Mouse (Mus musculus) megakaryocyte, embryonic 14.5 days (primary cell): ENCODE data around the gene Fam129b. TPM values are rescaled to one million over a fixed set of nuclear protein-coding genes. Genes with fewer than 3 reads are reported as not detected.

ENCODE experiments used
- H3K27me3 ChIP-seq: replicated peaks from 2 replicates; pipeline ENCODE3; 2012; ENCODE audit warnings: inconsistent platforms
- H3K36me3 ChIP-seq: replicated peaks from 2 replicates; pipeline ENCODE3; 2012; ENCODE audit warnings: low read length, inconsistent platforms, mixed read lengths
- H3K4me1 ChIP-seq: 2 replicates; pipeline ENCODE4 v1.6.1; 2012; ENCODE audit warnings: inconsistent platforms
- H3K4me3 ChIP-seq: replicated peaks from 2 replicates; pipeline ENCODE3; 2012; ENCODE audit warnings: moderate library complexity, mild to moderate bottlenecking, inconsistent platforms
- H3K9me3 ChIP-seq: 2 replicates; pipeline ENCODE4 v1.6.1; 2012; ENCODE audit warnings: inconsistent platforms
- FLI1 ChIP-seq: IDR thresholded peaks from 2 replicates; pipeline ENCODE4 v1.6.1; 2012; ENCODE audit warnings: low read length, inconsistent platforms, mixed read lengths
- GATA1 ChIP-seq: IDR thresholded peaks from 3 replicates; pipeline ENCODE4 v1.6.1; 2012; ENCODE audit warnings: mixed read lengths, low read length, inconsistent platforms, borderline replicate concordance
- polyA plus RNA-seq: library from polyadenylated mRNA; stranded (reverse); fragments of >175 nt; gene quantifications from 2 replicates; pipeline ENCODE4 v1.2.3, GENCODE M21; 2012; ENCODE audit warnings: low replicate concordance; ENCODE audit not compliant: insufficient read depth

Fam129b gene
- polyA plus RNA-seq, 1 experiment = 19.5 TPM

DNA sequence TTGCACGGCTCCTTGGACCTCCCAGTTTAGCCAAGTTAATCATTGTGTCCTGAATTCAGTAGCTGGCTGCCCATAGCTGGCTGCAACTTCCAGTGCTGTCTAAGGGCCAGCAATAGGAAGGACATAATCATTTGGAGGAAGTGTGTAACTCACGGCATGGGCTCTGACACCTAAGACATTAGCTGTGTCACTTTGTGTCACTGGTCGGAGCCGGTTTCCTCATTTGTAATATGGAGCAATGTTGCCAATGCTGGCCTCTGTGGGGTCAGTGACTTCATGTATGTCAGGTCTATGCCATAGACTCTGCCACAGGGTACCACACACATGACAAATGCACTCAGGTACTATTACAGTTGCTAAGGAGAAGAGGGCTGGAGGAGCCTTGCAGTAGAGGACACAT lies 84.4 kb downstream of the Fam129b start:
- Histone ChIP-seq H3K9me3 (no peaks in the 10 kb centered on the region), H3K4me1 (peaks cover 53% of the 10 kb centered on the region), H3K27me3 (no peaks in the 10 kb centered on the region), H3K4me3 (peak overlapping the region; percentile 99), H3K36me3 (peaks cover 67% of the 10 kb centered on the region)
- TF ChIP-seq FLI1 (no peak), GATA1 (no peak)

DNA sequence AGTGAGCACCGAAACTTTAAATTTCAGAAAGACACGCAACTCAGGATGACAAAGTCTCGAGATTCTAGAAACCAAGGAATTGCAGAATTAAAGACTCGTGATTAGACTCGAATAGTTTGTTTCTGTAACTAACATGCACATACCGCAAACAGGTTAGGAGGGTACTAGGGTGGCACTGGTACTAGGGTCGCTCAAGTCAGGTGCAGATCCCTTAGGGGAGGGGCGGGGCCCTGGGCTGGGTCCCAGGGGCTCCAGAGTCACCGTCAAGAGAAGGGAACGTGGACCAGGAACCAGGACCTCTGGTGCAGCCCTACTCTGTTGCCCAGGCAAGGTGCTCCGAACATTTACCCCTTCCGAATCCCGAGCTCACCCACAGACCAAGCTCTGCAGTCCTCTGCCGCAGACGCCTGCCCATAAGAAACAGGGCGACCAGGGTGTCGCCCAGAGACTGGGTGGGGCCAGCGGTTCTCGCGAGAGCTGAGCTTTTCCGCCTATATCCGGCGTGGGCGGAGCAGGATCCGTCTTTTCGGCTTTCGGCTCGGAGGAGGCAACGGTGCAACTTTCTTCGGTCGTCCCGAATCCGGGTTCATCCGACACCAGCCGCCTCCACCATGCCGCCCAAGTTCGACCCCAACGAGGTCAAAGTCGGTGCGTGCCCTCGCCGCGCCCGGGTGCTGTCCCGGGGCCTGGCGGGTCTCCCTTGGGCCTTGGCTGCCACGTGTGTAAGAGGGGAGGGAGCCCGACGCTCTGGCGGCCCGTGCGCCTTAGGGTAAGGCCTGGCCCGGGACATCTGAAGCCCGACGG lies 85.5 kb downstream of the Fam129b start, which contains the start of the genes Rpl12 and Lrsam1:
Rpl12 (plus strand) TSS at position 368 of the 804 bp plus-strand sequence.
Lrsam1 (minus strand) TSS at position 423 of the 804 bp plus-strand sequence.
- Histone ChIP-seq H3K27me3 (no peaks in the 10 kb centered on the region), H3K9me3 (no peaks in the 10 kb centered on the region), H3K4me3 (peak within 1 kb of the TSS; percentile 99), H3K4me1 (peaks cover 63% of the 10 kb centered on the region), H3K36me3 (peaks cover 55% of the 10 kb centered on the region)
- TF ChIP-seq FLI1 = no peak; the same call in 1 of the 2 replicates
- TF ChIP-seq GATA1 = no peak

DNA sequence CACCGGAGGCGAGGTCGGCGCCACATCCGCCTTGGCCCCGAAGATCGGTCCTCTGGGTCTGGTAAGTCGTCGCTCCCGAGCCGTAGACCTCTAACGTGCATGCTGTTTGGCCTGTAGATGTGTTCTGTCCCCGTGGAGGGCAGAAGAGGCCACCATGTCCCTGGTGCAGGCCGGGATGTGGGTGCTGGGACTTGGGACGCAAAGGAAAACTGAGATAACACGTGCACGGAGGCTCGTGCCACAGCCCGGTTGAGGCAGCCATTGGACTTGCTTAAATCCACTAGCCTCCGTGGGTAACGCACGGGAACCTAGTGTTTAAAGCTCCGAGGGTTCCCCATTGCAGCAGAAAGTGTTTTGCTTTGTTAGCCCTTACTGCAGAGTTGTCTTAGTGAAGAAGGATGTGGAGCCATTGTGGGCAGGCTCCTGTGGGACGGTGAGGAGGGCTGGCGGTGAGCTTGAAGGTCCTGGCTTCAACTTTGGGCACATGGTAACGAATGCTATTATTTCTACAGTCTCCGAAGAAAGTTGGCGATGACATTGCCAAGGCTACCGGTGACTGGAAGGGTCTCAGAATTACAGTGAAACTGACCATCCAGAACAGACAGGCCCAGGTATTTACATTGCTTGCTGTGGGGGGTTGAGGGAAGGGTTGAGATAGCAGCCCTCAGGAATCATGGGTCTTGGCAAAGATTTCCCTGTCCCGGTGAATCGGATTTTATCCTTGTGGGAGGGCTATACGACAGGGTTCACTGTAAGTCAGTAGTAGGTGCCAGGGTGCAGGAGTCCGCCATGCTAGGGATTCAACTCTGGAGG lies 86.4 kb downstream of the Fam129b start:
- TF ChIP-seq FLI1 = no peak
- TF ChIP-seq GATA1 = no peak
- peak overlapping the region; percentile 99 for H3K4me3 ChIP-seq
- H3K27me3 ChIP-seq = no peaks in the 10 kb centered on the region
- H3K4me1 ChIP-seq = peaks cover 71% of the 10 kb centered on the region
- peaks cover 47% of the 10 kb centered on the region for H3K36me3 ChIP-seq
- H3K9me3 ChIP-seq = no peaks in the 10 kb centered on the region

DNA sequence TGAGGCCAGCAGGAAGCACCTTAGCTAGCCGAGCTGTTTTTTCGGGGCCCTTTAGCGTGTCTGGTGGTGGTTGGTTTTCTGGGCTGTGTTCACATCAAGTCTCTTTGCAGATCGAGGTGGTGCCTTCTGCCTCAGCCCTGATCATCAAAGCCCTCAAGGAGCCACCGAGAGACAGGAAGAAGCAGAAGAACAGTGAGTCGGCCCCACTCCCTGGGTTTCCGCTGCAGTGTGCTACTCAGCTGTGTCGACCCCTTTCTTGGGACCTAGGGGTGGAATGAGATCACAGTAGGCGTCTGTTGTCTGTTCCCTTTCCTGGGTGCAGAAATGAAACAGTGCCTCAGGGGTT lies 86.9 kb downstream of the Fam129b start:
- H3K36me3 ChIP-seq = peaks cover 41% of the 10 kb centered on the region

DNA sequence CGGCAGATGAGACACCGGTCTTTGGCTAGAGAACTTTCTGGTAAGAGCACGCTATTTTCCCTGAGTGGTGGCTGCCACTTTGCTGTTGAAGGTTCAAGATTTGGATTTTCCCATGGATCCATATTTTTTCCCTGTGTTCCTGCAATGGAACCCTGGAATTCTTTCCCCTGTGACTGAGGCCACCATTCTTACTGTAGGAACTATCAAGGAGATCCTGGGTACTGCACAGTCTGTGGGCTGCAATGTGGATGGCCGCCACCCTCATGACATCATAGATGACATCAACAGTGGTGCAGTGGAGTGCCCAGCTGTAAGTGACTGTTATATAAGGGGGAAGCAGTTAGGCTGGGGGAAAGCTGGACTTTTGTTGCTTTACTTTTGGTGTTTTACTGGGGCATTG lies 87.6 kb downstream of the Fam129b start:
- TF ChIP-seq FLI1 = no peak
- no peak for TF ChIP-seq GATA1
- peaks cover 35% of the 10 kb centered on the region for H3K36me3 ChIP-seq
- H3K9me3 ChIP-seq = no peaks in the 10 kb centered on the region
- peak overlapping the region; percentile 99 for H3K4me3 ChIP-seq
- no peaks in the 10 kb centered on the region for H3K27me3 ChIP-seq
- H3K4me1 ChIP-seq = peaks cover 83% of the 10 kb centered on the region

More for the DNA sequence above, 86.9 kb downstream of the Fam129b start:
- H3K27me3 ChIP-seq = no peaks in the 10 kb centered on the region
- H3K9me3 ChIP-seq = no peaks in the 10 kb centered on the region
- peak overlapping the region; percentile 99 for H3K4me3 ChIP-seq
- TF ChIP-seq FLI1 = no peak
- TF ChIP-seq GATA1 = no peak
- peaks cover 76% of the 10 kb centered on the region for H3K4me1 ChIP-seq

DNA sequence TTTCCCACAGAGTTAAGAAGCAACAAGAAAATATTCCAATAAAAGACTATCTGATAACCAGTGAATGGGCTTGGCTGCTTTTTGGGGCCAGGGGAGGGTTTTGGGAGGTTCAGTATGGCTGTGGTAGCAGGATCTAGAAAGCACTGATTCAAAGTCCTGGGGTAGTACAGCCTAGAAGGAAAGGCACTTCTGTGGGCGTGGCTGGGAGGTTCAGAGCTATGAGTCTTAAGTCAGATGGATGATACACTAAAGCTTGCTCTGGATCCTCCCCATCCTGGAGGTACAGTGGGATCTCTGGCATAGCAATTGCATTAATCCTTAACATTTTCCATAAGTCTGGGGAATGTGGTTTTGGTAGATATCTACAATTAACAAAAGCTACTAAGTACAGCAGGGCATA lies 88.1 kb downstream of the Fam129b start:
- TF ChIP-seq GATA1 (no peak), FLI1 (no peak)
- Histone ChIP-seq H3K4me1 (peaks cover 88% of the 10 kb centered on the region), H3K27me3 (no peaks in the 10 kb centered on the region), H3K36me3 (peaks cover 33% of the 10 kb centered on the region), H3K9me3 (no peaks in the 10 kb centered on the region), H3K4me3 (peak overlapping the region; percentile 23)

DNA sequence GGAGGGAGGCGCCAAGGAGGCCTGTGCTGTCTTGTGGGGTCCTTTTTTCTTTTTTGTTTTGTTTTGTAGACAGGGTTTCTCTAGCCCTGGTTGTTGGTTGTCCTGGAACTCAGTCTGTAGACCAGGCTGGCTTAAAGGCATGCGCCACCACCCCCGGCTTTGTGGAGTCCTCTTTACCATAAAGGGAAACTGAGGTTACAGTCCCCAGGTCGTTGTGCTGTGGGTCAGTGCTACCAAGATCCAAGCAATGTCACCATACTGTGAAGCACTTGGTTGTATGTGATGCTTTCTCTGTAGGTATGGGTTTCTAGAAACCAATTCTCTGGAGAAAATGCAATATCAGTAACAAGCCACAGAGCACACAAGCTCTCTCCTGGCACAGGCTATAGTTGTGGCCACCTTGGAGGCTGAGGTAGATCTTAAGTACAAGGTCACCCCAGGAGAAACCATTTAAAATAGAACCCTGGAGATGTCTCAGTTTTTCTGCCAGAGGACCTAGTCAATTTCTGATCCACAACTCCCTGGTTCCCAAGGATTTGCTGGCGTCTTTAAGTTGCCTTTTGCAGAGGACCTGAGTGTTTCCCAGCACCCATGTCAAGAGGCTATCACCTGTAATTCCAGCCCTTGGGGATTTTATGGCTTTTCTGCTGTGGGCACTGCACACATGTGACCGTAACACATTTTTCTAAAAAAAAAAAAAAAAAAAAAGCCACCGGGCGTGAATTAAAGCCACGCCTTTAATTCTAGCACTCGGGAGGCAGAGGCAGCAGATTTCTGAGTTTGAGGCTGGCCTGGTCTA lies 88.9 kb downstream of the Fam129b start:
- TF ChIP-seq GATA1 (no peak), FLI1 (no peak)
- H3K4me1 ChIP-seq = peaks cover 89% of the 10 kb centered on the region
- H3K27me3 ChIP-seq = no peaks in the 10 kb centered on the region
- peak overlapping the region; percentile 44 for H3K4me3 ChIP-seq
- peaks cover 25% of the 10 kb centered on the region for H3K36me3 ChIP-seq
- no peaks in the 10 kb centered on the region for H3K9me3 ChIP-seq

DNA sequence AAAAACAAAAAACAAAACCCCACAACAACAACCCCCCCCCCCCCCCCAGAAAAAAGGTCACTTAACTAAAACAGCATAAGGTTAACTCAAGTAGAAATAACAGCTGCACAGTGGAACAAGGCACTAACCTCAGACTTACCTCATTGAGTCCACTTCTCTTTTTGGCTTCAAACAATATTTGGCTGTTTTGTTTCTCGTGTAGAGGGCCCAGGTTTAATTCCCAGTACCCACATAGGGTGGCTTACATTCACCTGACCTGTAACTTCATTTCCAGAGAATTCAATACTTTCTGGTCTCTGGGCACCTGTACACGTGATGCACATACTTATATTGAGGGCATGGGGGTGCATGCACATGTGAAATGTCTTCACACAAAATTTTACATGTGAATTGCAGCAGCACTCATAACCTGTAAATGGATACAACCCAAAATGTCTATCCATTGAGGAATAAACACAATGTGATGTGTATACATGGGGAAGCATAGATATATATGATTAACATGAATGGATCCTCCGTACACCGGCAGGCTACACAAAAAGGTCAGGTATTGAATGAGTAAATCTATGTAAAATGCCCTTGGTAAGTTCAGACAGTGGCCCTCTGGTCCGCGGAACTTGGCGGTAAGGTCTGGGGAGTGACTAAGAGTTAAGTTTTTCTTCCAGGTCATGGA lies 89.7 kb downstream of the Fam129b start:
- Histone ChIP-seq H3K4me1 (peaks cover 89% of the 10 kb centered on the region), H3K9me3 (no peaks in the 10 kb centered on the region), H3K27me3 (no peaks in the 10 kb centered on the region), H3K36me3 (peaks cover 25% of the 10 kb centered on the region), H3K4me3 (peak overlapping the region; percentile 94)
- TF ChIP-seq FLI1 (no peak), GATA1 (no peak)

DNA sequence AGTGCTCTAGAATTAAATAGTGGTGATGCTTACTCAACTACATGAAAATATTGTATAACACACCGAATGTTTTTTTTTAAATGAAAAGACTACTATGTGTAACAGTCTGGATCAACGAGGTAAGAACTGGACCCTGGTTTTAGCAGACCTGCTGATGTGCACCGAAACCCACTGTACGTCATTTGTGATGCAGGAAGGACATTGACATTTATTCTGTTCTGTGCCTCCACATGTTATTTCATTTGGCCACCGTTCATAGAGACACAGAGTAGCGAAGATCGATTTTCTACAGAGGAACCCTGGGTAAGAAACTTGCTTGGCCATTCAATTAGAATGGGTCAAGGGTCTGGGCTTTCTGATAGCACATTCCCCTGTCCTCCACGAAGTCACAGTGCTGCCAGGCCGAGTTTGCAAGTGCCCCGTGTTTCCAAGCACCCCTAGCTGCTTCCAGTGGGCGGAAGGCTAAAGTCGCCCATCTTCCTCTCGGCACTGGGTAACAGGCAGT lies 90.3 kb downstream of the Fam129b start:
- peaks cover 25% of the 10 kb centered on the region for H3K36me3 ChIP-seq
- H3K4me3 ChIP-seq = peak overlapping the region; percentile 94
- peaks cover 84% of the 10 kb centered on the region for H3K4me1 ChIP-seq

More for the DNA sequence above, 90.3 kb downstream of the Fam129b start:
- Histone ChIP-seq H3K27me3 (no peaks in the 10 kb centered on the region), H3K9me3 (no peaks in the 10 kb centered on the region)
- TF ChIP-seq FLI1 = no peak
- TF ChIP-seq GATA1 = no peak
